Mouse (Mus musculus): Measurements from ENCODE around the gene 2010111I01Rik.

DNA sequence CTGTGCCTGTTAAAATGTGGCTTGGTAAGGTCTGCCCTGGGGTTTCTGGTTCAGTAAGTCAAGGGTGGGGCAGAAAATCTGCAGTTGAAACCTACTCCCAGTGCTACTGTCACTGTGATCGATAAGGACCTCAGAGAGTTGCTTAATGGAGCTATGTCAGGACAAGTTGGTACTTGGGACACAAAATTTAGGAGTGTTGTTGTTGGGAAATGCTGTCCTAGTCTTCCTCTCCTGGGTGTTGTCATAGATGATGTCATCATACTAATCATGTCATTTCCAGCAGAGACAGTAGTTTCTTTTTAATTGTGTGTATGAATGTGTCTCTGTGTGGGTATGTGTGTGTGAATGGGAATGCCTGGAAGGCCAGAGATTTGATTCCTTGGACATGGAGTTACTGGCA is 37.2 kb upstream of the 2010111I01Rik start:
- TF ChIP-seq CTCF (IDR thresholded peaks at IDR 0.05; ENCODE audit: low read depth) (no peak), EP300 (optimal IDR thresholded peaks at IDR 0.05) (no peak)

All from stomach, postnatal 0 days (tissue).